Mouse (Mus musculus): ENCODE results near the gene Gm34653. TPM values are rescaled to one million over a fixed set of nuclear protein-coding genes. Genes with fewer than 3 reads are reported as not detected.

Gene Gm34653
- total and polyA plus RNA-seq, 3 experiments = not detected

GRCm38 (mm10) chr2:34803746-34804145 lies 29.1 kb upstream of the Gm34653 start:
- Histone ChIP-seq H3K36me3 (ENCODE audit: control insufficient read depth, insufficient read depth, low read length) (peaks cover 42% of the 10 kb centered on the region), H3K4me3 (peak overlapping the region; percentile 68; the same call in 1 of the 2 replicates), H3K9ac (ENCODE audit: low read depth, low read length) (no peak overlapping the region), H3K27me3 (ENCODE audit: control insufficient read depth, insufficient read depth, low read length) (no peaks in the 10 kb centered on the region), H3K4me1 (ENCODE audit: control insufficient read depth, insufficient read depth, low read length) (peaks cover 12% of the 10 kb centered on the region), H3K79me2 (replicated peaks; ENCODE audit: control insufficient read depth, insufficient read depth, low read length) (peaks cover 8% of the 10 kb centered on the region), H3K27ac (no peak overlapping the region; the same call in 1 of the 2 replicates)
- intact Hi-C loops (cut with DNase I) = no loop called here
- DNase-seq = no peak
- 66% methylated on average over 3 of the region's 3 CpGs for WGBS
- TF ChIP-seq EP300 (IDR thresholded peaks at IDR 0.05; ENCODE audit: insufficient read depth, low read depth, low read length) (no peak), POLR2A (IDR thresholded peaks at IDR 0.05; ENCODE audit: insufficient read depth, low read depth, low read length) (no peak), CTCF (IDR thresholded peaks at IDR 0.05) (no peak)

GRCm38 (mm10) chr2:34804172-34804571 lies 28.6 kb upstream of the Gm34653 start:
- 97% methylated on average over 2 of the region's 2 CpGs for WGBS
- Histone ChIP-seq H3K4me3 (no peak overlapping the region), H3K27ac (no peak overlapping the region; the same call in 1 of the 2 replicates), H3K36me3 (ENCODE audit: control insufficient read depth, insufficient read depth, low read length) (peaks cover 42% of the 10 kb centered on the region), H3K27me3 (ENCODE audit: control insufficient read depth, insufficient read depth, low read length) (no peaks in the 10 kb centered on the region), H3K9ac (ENCODE audit: low read depth, low read length) (no peak overlapping the region), H3K79me2 (replicated peaks; ENCODE audit: control insufficient read depth, insufficient read depth, low read length) (peaks cover 9% of the 10 kb centered on the region), H3K4me1 (ENCODE audit: control insufficient read depth, insufficient read depth, low read length) (peaks cover 12% of the 10 kb centered on the region)
- no peak for DNase-seq
- intact Hi-C loops (cut with DNase I) = no loop called here
- TF ChIP-seq POLR2A (IDR thresholded peaks at IDR 0.05; ENCODE audit: insufficient read depth, low read depth, low read length) (no peak), CTCF (IDR thresholded peaks at IDR 0.05) (no peak), EP300 (IDR thresholded peaks at IDR 0.05; ENCODE audit: insufficient read depth, low read depth, low read length) (no peak)

GRCm38 (mm10) chr2:34804815-34805214 lies 28.0 kb upstream of the Gm34653 start:
- Histone ChIP-seq H3K9ac (ENCODE audit: low read depth, low read length) (no peak overlapping the region), H3K36me3 (ENCODE audit: control insufficient read depth, insufficient read depth, low read length) (peaks cover 47% of the 10 kb centered on the region), H3K4me1 (ENCODE audit: control insufficient read depth, insufficient read depth, low read length) (peaks cover 12% of the 10 kb centered on the region), H3K4me3 (no peak overlapping the region), H3K79me2 (replicated peaks; ENCODE audit: control insufficient read depth, insufficient read depth, low read length) (peaks cover 9% of the 10 kb centered on the region), H3K27ac (peak overlapping the region; percentile 38), H3K27me3 (ENCODE audit: control insufficient read depth, insufficient read depth, low read length) (no peaks in the 10 kb centered on the region)
- no peak for TF ChIP-seq EP300 (IDR thresholded peaks at IDR 0.05; ENCODE audit: insufficient read depth, low read depth, low read length)
- TF ChIP-seq POLR2A (IDR thresholded peaks at IDR 0.05; ENCODE audit: insufficient read depth, low read depth, low read length) = no peak
- TF ChIP-seq CTCF (IDR thresholded peaks at IDR 0.05) = no peak
- 22% methylated on average over 1 of the region's 1 CpGs for WGBS
- intact Hi-C loops (cut with DNase I) = loop anchor here (5.0 kb wide), 1 partner anchor 67 kb away; the partner anchor contains the start of genes Cutal and Psmd5
- DNase-seq = no peak

- WGBS = 75% methylated on average over 10 of the region's 10 CpGs
- intact Hi-C loops (cut with DNase I) = loop anchor here (5.0 kb wide), 1 partner anchor 67 kb away; the partner anchor contains the start of genes Cutal and Psmd5
- H3K4me3 ChIP-seq = no peak overlapping the region
- H3K79me2 ChIP-seq (replicated peaks; ENCODE audit: control insufficient read depth, insufficient read depth, low read length) = peaks cover 9% of the 10 kb centered on the region
- no peaks in the 10 kb centered on the region for H3K27me3 ChIP-seq (ENCODE audit: control insufficient read depth, insufficient read depth, low read length)
- H3K9ac ChIP-seq (ENCODE audit: low read depth, low read length) = no peak overlapping the region
- DNase-seq = no peak
- H3K4me1 ChIP-seq (ENCODE audit: control insufficient read depth, insufficient read depth, low read length) = peaks cover 10% of the 10 kb centered on the region
- no peak for TF ChIP-seq POLR2A (IDR thresholded peaks at IDR 0.05; ENCODE audit: insufficient read depth, low read depth, low read length)
- no peak for TF ChIP-seq CTCF (IDR thresholded peaks at IDR 0.05)
- TF ChIP-seq EP300 (IDR thresholded peaks at IDR 0.05; ENCODE audit: insufficient read depth, low read depth, low read length) = no peak
- peaks cover 45% of the 10 kb centered on the region for H3K36me3 ChIP-seq (ENCODE audit: control insufficient read depth, insufficient read depth, low read length)
- no peak overlapping the region; the same call in 1 of the 2 replicates for H3K27ac ChIP-seq
These were observed 27.4 kb upstream of the Gm34653 start for GRCm38 (mm10) chr2:34805364-34805950.

- no peak overlapping the region for H3K4me3 ChIP-seq
- no peak overlapping the region for H3K9ac ChIP-seq (ENCODE audit: low read depth, low read length)
- WGBS = 62% methylated on average over 2 of the region's 2 CpGs
- no peak overlapping the region for H3K27ac ChIP-seq
- no peak for TF ChIP-seq POLR2A (IDR thresholded peaks at IDR 0.05; ENCODE audit: insufficient read depth, low read depth, low read length)
- no peak for TF ChIP-seq CTCF (IDR thresholded peaks at IDR 0.05)
- no peak for TF ChIP-seq EP300 (IDR thresholded peaks at IDR 0.05; ENCODE audit: insufficient read depth, low read depth, low read length)
- no peaks in the 10 kb centered on the region for H3K27me3 ChIP-seq (ENCODE audit: control insufficient read depth, insufficient read depth, low read length)
- DNase-seq = no peak
- intact Hi-C loops (cut with DNase I) = loop anchor here (5.0 kb wide), 1 partner anchor 64 kb away; the partner anchor contains the start of genes Cutal and Psmd5
- H3K4me1 ChIP-seq (ENCODE audit: control insufficient read depth, insufficient read depth, low read length) = peaks cover 10% of the 10 kb centered on the region
- H3K36me3 ChIP-seq (ENCODE audit: control insufficient read depth, insufficient read depth, low read length) = peaks cover 54% of the 10 kb centered on the region
- peaks cover 11% of the 10 kb centered on the region for H3K79me2 ChIP-seq (replicated peaks; ENCODE audit: control insufficient read depth, insufficient read depth, low read length)
These were observed 24.8 kb upstream of the Gm34653 start for GRCm38 (mm10) chr2:34808057-34808456.

- intact Hi-C loops (cut with DNase I) = loop anchor here (5.0 kb wide), 1 partner anchor 63 kb away; the partner anchor contains the start of genes Cutal and Psmd5
- peaks cover 51% of the 10 kb centered on the region for H3K36me3 ChIP-seq (ENCODE audit: control insufficient read depth, insufficient read depth, low read length)
- peaks cover 3% of the 10 kb centered on the region; the same call in 1 of the 2 replicates for H3K4me1 ChIP-seq (ENCODE audit: control insufficient read depth, insufficient read depth, low read length)
- no peak for DNase-seq
- H3K27ac ChIP-seq = no peak overlapping the region
- H3K4me3 ChIP-seq = no peak overlapping the region
- H3K79me2 ChIP-seq (replicated peaks; ENCODE audit: control insufficient read depth, insufficient read depth, low read length) = peaks cover 6% of the 10 kb centered on the region; the same call in 1 of the 2 replicates
- H3K9ac ChIP-seq (ENCODE audit: low read depth, low read length) = no peak overlapping the region
- no peak for TF ChIP-seq EP300 (IDR thresholded peaks at IDR 0.05; ENCODE audit: insufficient read depth, low read depth, low read length)
- TF ChIP-seq POLR2A (IDR thresholded peaks at IDR 0.05; ENCODE audit: insufficient read depth, low read depth, low read length) = no peak
- no peak for TF ChIP-seq CTCF (IDR thresholded peaks at IDR 0.05)
- 84% methylated on average over 1 of the region's 1 CpGs for WGBS
- H3K27me3 ChIP-seq (ENCODE audit: control insufficient read depth, insufficient read depth, low read length) = no peaks in the 10 kb centered on the region
These were observed 23.2 kb upstream of the Gm34653 start for GRCm38 (mm10) chr2:34809568-34809967.

Measured in heart, adult 2 months (tissue).